Mouse (Mus musculus) bone marrow, adult 2 months (tissue): ENCODE measurements around the gene Epha4.

ENCODE experiments used
- CTCF ChIP-seq: fragments of 200-500 bp; IDR thresholded peaks from 2 replicates; pipeline ENCODE4 v1.5.1; 2011; ENCODE audit warnings: low read length, control low read depth; ENCODE audit not compliant: control insufficient read depth, insufficient read depth
- POLR2A ChIP-seq: fragments of 200-500 bp; IDR thresholded peaks from 2 replicates; pipeline ENCODE4 v1.6.1; 2011; ENCODE audit warnings: low read depth, mild to moderate bottlenecking, control low read depth, low read length, borderline replicate concordance; ENCODE audit not compliant: control insufficient read depth

DNA sequence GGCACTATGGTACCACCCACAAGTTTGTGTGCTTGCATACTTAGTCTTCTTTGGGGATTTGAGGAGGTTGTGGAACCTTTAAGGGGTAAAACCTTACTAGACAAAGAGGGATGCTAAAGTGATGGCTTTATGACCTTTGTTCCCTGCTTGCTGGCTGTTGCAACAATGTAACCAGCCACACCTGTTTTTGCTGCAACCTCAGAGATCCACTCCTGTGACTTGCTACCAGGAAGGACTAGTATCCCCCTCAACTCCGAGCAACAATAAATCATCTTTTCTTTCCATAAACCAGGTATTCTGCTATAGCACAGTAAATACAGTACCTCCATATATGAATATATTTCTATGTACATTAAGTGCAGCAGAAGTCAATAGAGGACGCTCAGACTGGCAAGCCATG is 82.4 kb downstream of the Epha4 start:
- TF ChIP-seq CTCF (no peak), POLR2A (no peak)
